Mouse (Mus musculus) frontal cortex, postnatal 25 days (tissue): ENCODE data around the gene Cap2.

Source experiments
- DNase-seq, 2 experiments: peaks; one replicate each; pipeline ENCODE4 v3.0.0; 2022; ENCODE audit warnings: low spot score in 2 of 2

Gene Cap2

DNA sequence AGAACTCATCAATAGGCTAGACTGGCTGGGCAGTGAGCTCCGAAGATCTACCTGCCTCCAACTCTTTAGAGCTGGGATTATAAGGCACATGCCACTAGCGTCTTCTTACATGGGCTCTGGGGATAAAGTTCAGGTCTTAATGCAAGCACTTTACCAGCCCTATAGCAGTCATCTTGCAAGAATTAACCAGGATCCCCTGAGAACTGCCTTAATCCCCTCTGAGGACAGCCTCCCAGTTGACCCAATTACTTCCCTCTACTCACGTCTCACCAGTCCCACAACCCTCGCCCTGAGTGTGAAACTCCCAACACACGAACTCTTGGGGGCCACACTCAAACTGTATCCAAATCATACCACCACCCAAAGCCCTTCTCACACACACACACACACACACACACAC is 64.3 kb downstream of the Cap2 start:
- no peak for DNase-seq

GRCm38 (mm10) chr13:46569469-46569868 is 67.8 kb downstream of the Cap2 start:
- no peak for DNase-seq

- DNase-seq: no peak
These were observed 69.5 kb downstream of the Cap2 start for GRCm38 (mm10) chr13:46571141-46571592.

DNA sequence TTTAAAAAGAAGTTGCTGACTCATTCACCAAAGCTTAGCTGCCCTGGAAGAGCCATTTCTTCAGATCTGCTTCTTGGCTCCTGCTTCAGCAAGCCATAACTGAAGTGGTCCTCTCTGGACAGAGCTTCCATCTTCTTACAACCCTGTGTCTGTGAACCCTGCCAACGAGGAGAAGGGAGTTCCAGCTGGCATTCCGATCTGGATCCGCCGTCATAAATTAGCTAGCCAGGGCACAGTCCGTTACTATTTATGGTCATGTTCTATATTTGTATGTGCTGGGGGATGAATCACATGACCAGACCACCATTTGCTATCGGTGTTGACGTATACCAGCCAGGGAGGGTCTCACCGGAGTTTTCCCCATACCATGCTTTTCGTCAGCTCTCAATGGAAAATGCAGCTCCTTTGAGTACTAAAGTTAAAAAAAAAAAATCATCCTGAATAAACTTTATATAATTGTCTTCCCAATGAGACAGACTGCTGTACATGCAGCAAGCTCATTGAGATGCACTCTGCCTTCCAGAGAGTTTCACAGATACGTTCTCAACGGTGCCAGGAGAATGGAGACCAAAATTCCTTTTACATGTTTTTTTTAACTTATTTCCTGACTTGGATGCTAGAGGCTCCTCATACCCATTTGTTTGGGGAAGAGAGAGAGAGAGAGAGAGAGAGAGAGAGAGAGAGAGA is 70.5 kb downstream of the Cap2 start:
- DNase-seq: peak in 1 of 2 experiments; percentile 22

DNA sequence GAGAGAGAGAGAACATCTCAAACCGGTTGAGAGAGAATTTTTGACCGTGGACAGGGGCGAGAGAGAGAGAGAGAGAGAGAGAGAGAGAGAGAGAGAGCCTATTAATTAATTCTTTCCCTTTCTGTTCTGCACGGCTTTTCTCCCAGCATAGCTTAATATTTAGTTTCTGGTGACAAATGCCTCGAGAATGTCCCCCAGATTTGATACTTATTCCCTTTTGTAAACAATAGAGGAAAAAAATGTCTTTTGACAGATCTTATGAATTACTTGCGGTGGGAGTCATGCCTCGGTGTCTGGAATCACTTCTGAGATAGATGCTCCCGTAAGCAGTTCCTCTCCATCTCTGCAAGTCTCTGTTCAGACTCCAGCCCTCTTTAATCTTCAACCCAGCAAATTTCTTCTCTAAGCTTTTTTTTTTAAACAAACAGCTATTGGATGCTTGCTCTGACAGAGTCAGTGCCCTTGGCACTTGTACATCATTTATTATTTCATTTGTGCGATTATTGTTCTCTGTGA is 71.1 kb downstream of the Cap2 start:
- DNase-seq: no peak

DNA sequence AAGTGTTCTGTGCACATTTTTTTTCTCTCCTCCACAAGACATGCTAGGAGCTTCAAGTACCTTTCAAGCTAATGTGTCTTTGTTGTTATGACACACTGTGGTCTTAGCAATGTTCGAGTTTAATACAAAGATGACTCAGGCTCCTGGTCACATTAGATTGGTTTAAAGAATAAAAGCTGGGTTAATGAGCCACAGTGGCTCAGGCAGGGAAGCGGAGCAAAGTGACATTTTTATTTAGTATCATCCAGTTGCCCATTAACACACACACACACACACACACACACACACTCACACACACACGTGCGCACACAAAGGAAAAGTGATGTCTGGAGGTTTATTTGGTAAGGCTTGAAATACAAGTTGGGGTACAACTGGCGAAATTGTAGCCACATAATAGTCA is 72.6 kb downstream of the Cap2 start:
- DNase-seq: no peak

GRCm38 (mm10) chr13:46574707-46575106 is 73.1 kb downstream of the Cap2 start:
- no peak for DNase-seq

DNA sequence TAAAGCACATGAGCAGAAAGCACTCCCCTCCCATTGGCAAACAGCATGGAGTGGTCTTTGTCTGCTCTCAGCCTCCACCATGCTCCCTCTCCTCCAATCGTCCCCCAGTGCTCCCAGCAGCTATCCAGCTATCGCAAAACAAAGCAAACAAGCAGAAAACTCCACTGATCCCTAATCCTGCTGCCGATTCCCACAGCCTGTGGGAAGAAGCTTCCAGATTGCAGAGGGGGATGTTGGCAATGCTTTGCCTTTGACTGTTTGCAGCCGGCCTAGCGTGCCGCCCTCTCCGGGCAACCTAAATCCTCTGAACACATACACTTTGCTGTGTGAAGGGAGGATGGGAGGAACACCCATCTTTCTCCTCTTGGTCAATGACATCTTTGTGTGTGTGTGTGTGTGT is 83.2 kb downstream of the Cap2 start:
- no peak for DNase-seq

DNA sequence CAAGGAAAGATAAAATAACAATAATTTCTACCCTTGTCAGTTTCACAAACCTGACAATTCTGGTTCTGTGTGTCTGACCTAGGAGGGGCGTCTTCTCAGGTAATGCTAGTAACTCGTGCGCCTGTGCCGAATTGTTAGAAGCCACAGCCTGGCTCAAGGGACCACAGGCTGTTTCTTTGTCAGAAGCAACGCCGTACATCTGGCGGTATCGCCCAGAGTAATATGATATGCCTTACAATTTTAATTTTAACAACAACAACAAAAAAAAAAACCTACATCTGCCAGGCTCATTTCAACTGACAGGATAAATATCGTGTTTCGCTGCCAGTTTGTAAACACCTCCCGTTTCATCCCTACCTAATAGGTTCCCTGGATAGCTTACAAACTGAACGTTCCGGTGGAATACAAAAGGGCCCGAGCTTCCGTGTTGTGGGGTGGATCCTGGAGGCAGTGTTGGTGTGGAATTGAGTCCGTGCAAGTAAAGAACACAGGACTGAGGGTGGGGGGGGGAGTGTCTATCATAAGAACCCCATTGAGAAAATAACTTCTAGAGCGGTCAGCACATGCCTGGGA is 86.2 kb downstream of the Cap2 start:
- no peak for DNase-seq

- DNase-seq: no peak
These were observed 87.0 kb downstream of the Cap2 start for GRCm38 (mm10) chr13:46588606-46589005.

DNA sequence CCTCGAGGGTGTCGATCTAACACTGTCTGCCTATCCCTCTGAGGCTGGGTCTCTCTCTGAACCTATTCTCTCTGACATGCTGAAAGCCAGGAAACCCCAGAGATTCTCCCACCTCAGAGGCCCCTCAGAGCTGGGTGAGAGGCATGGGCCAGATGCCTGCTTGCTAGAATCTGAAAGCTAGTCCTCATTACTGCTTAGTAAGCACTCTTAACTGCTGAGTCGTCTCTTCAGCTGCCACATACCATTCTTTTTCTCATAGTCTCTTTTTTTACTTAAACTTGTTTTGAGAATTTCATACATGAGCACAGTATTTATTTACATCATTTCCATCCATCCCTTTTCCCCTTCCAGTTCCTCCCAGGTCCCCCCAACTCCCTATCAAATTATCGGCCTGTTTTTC is 89.2 kb downstream of the Cap2 start:
- DNase-seq: no peak

GRCm38 (mm10) chr13:46600694-46601093 is 99.0 kb downstream of the Cap2 start:
- DNase-seq: no peak

DNA sequence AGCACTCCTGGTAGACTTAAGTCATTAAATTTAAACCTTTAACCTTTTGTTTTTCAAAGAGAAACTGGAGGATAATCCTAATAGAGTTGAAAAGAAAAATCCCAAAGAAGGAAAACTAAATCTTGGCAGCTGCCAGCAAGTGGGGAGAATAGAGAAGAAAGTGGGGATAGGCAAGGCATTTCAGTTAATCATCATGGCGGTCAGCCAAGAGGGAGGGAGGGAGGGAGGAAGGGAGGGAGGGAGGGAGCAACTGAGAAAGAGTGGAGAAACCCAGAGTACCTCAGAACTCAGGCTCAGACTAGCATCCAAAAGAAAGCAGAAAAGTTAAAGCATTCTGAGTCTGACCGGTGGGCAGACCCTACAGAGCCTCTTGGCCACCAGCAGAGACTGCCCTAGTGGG is 99.7 kb downstream of the Cap2 start:
- no peak for DNase-seq

GRCm38 (mm10) chr13:46602674-46603073 is 101.0 kb downstream of the Cap2 start:
- DNase-seq: no peak

- DNase-seq: no peak
These were observed 109.4 kb downstream of the Cap2 start for GRCm38 (mm10) chr13:46611033-46611432.

DNA sequence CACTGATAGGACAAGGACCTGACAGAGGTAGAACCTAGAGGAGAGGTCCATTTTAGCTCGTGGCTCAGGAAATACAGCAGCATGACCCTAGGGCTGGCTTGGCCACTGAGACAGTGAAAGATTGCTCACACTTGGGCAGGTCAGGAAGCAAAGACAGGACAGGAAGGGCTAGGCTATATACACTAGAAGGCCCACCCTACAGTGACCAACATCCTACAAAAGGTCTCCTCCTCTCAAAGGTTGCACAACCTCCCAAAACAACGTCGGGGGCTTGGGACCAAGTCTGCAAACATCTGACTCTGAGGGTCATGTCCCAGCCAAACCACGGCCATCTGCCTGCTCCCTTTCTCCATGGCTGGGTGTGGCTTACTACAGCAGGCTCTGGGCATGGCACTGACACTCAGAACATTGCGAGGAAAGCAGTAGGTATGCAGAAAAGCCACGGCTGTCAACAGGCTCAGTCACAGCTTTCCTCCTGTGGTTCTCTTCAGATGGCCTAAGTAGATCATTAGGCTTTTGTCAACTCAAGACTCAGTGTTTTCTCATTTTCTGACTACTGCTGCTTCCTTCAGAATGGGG is 112.1 kb downstream of the Cap2 start:
- no peak for DNase-seq

- DNase-seq: no peak
These were observed 115.2 kb downstream of the Cap2 start for GRCm38 (mm10) chr13:46616673-46617362.

- DNase-seq: no peak
These were observed 118.0 kb downstream of the Cap2 start for GRCm38 (mm10) chr13:46619633-46620032.

GRCm38 (mm10) chr13:46620964-46621757 is 119.5 kb downstream of the Cap2 start:
- DNase-seq: no peak

DNA sequence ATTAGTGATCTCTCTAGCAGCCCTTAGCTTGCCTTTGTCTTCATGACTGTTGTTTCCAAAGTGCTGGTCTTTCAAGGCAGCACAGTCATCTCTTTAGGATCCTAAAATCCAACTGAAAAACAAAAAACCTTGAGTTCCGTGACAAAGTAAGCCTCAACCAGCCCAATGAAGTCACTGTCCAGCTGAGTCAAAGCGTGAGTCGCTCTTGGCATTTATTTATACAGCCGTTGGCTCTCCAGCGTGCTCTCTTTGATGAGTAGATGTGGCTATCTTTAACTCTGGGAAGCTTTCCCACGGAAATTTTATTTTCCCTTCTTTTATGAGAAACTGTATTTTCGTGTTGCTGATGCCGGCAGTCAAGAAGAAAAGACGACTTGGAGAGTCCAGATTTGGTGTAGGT is 125.0 kb downstream of the Cap2 start:
- no peak for DNase-seq

DNA sequence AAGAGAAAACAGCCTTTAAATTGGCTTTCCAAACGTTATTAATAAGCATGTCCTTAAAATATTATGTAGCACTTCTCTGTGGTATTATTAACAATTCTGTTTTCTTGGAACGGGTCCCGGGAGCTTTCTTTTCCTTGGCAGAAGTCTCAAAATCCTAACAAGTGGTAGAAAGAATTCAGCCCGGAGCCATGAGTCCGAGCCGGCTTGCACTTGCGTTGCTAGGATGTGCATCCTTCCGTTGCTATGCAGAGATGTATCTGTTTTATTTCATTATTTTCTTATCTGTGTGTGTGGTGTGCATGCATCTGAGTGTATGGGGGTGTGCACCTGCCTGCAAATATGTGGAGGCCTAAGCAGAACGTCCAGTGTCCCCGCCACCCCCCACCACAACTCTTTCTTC is 126.2 kb downstream of the Cap2 start:
- no peak for DNase-seq

DNA sequence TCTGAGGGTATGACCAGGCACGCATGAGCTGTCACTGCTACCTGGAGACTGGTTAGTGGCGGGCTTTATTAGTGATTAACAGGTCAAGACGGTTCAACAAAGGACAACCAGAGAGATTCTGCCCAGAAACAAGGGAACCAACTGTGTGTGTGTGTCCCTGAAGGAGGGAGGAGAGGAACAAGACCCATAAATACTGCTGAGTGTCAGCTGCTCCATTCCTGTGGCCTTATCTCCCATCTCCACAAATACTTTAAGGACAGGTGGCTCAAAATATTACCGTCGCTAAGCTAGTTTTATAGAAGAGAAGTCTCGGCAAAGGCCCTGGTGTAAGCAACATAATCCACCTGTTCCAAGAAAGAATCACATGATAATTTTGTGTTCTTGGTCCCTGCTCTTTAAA is 127.7 kb downstream of the Cap2 start:
- DNase-seq: no peak
